In the genomic region with DNA sequence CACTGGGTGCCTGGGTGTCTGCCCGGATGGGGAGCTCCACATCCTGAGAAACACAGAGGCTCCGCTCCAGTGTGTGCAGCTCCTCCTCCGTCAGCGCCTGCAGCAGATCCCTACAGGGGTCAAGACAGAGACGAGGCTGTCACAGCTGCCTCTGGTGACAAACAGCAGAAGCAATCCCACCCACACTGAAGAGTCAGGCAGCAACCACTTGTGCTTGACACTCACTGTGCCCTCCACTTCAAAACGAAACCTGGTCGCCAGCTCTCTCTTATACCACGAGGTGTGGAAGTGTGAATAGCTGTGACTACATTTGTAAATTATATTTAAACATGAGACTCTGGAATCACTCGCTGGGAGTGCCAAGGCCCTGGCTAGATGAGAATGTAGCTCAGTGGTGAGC, we compare ENCODE assay signal across 17 mouse cellular contexts. TPM values are rescaled to one million over a fixed set of nuclear protein-coding genes. Genes with fewer than 3 reads are reported as not detected.
DNase-seq lines count a peak whose midpoint lies in the region; ATAC-seq lines count a peak whose summit lies in the region.
"Had no signal": no experiment of that assay in that cellular context is flagged by ENCODE, and none has a peak within 500 bp of the region (broad histone marks: within the 10 kb centered on the region; RNA-seq: fewer than 3 reads in every experiment).

No protein-coding gene starts in this region.

- 51% methylated on average over 9 of the region's 9 CpGs for WGBS in embryonic facial prominence, embryonic 15.5 days

- ATAC-seq in embryonic facial prominence, embryonic 15.5 days (ENCODE audit: insufficient number of reproducible peaks, low FRiP score, low TSS enrichment, low read depth) = 0 out of 2 replicates have a peak, but pooled peaks have one; percentile 43
- ATAC-seq: inflammation-experienced regulatory T-cells, adult 6 months; midbrain, embryonic 16.5 days had no signal

- peak; percentile 24 to 29 for DNase-seq in heart, adult 9 months (ENCODE audit: low spot score in 2 of 2)
- no peak for DNase-seq in heart, adult 8-10 months (ENCODE audit: low spot score)
- peak; percentile 56 for DNase-seq in brain, adult 2 months (ENCODE audit: low read depth, low spot score)
- DNase-seq in heart, postnatal 10 days = peak; percentile 48 to 59
- no peak for DNase-seq in cerebellum, postnatal 4 days (ENCODE audit: low spot score in 2 of 2)
- no peak for DNase-seq in cerebellum, adult 11 months
- DNase-seq: adrenal gland, adult 2 months; cerebellum, adult 9-11 months; right cerebral cortex, postnatal 25 days had no signal

- H3K27ac ChIP-seq in embryonic facial prominence, embryonic 15.5 days (replicated peaks) = no peak overlapping the region
- H3K27ac ChIP-seq: embryonic facial prominence, embryonic 13.5 days; limb, embryonic 12.5 days; liver, embryonic 15.5 days; neural tube, embryonic 12.5 days had no signal

- no peaks in the 10 kb centered on the region for H3K4me1 ChIP-seq in embryonic facial prominence, embryonic 15.5 days
- H3K4me1 ChIP-seq: limb, embryonic 12.5 days; liver, embryonic 15.5 days; neural tube, embryonic 12.5 days had no signal

- intact Hi-C loops in heart, postnatal 10 days (cut with DNase I) = no loop called here

- H3K4me2 ChIP-seq in embryonic facial prominence, embryonic 15.5 days (replicated peaks) = no peak overlapping the region
- H3K4me2 ChIP-seq: embryonic facial prominence, embryonic 13.5 days; limb, embryonic 12.5 days; liver, embryonic 15.5 days; neural tube, embryonic 12.5 days had no signal

- H3K9me3 ChIP-seq in embryonic facial prominence, embryonic 15.5 days (replicated peaks) = no peaks in the 10 kb centered on the region
- H3K9me3 ChIP-seq: embryonic facial prominence, embryonic 13.5 days; G1E; limb, embryonic 12.5 days; liver, embryonic 15.5 days; neural tube, embryonic 12.5 days had no signal

- no peak overlapping the region for H3K9ac ChIP-seq in embryonic facial prominence, embryonic 15.5 days
- H3K9ac ChIP-seq: embryonic facial prominence, embryonic 13.5 days; limb, embryonic 12.5 days; liver, embryonic 15.5 days; neural tube, embryonic 12.5 days had no signal

- H3K4me3 ChIP-seq in embryonic facial prominence, embryonic 15.5 days (replicated peaks) = no peak overlapping the region
- H3K4me3 ChIP-seq: embryonic facial prominence, embryonic 13.5 days; limb, embryonic 12.5 days; liver, embryonic 15.5 days; neural tube, embryonic 12.5 days had no signal

- no peaks in the 10 kb centered on the region for H3K36me3 ChIP-seq in embryonic facial prominence, embryonic 15.5 days
- H3K36me3 ChIP-seq: embryonic facial prominence, embryonic 13.5 days; G1E; limb, embryonic 12.5 days; liver, embryonic 15.5 days; neural tube, embryonic 12.5 days had no signal

- H3K27me3 ChIP-seq in embryonic facial prominence, embryonic 15.5 days = no peaks in the 10 kb centered on the region
- H3K27me3 ChIP-seq: embryonic facial prominence, embryonic 13.5 days; limb, embryonic 12.5 days; liver, embryonic 15.5 days; neural tube, embryonic 12.5 days had no signal

RNA-seq across cellular contexts. Expression of a gene that starts 30.2 kb away (rescaled TPM):
- total RNA-seq in heart, adult 8-10 months (2022) = 10 to 100 TPM; 51.9 to 65.0 (median 59.6) TPM
- 43.1 and 50.0 TPM in 2 replicates for polyA plus RNA-seq in embryonic facial prominence, embryonic 15.5 days (2015; fragmentation: Nextera tagmentation; extraction: Ambion mirVana)
- 100 to 1,000 TPM; 109 to 119 TPM for total RNA-seq in heart, postnatal 10 days (2021)

RNA-seq across cellular contexts. Expression of a gene that starts 48.4 kb away (rescaled TPM):
- total RNA-seq in heart, adult 8-10 months (2022) = 1 to 10 TPM; 2.9 to 5.4 (median 3.2) TPM
- polyA plus RNA-seq in embryonic facial prominence, embryonic 15.5 days (2015; fragmentation: Nextera tagmentation; extraction: Ambion mirVana) = 26.2 and 29.3 TPM in 2 replicates
- 1 to 10 TPM; 6.9 to 7.4 TPM for total RNA-seq in heart, postnatal 10 days (2021)

RNA-seq across cellular contexts. Expression of a gene that starts 48.5 kb away (rescaled TPM):
- 10 to 100 TPM in 2 of 4 experiments, 1 to 10 TPM in 2; 8.6 to 13.7 (median 9.6) TPM for total RNA-seq in heart, adult 8-10 months (2022)
- 2.7 and 3.4 TPM in 2 replicates for polyA plus RNA-seq in embryonic facial prominence, embryonic 15.5 days (2015; fragmentation: Nextera tagmentation; extraction: Ambion mirVana)
- total RNA-seq in heart, postnatal 10 days (2021) = 1 to 10 TPM; 2.1 to 5.4 TPM
- polyA plus RNA-seq: G1E had no signal

Comparison
In these comparisons a context has a peak if more than half of its experiments do, and no peak if none do; other contexts are left out.
1. DNase-seq: peak in heart, adult 9 months (2 of 2), brain, adult 2 months (single experiment) and heart, postnatal 10 days (2 of 2); none in heart, adult 8-10 months (single experiment), cerebellum, postnatal 4 days (0 of 2) and cerebellum, adult 11 months (single experiment).